Mouse (Mus musculus) 416B (cell line): ENCODE measurements around the gene Olfr620.

Experiments used
- DNase-seq: peaks from one replicate; pipeline ENCODE4 v3.0.0; 2011; ENCODE audit warnings: low read depth

Olfr620 gene

GRCm38 (mm10) chr7:103612434-103612833 is at the start of gene Olfr620:
Olfr620 (minus strand) TSS chr7:103612534.
- no peak for DNase-seq

GRCm38 (mm10) chr7:103644070-103644469 is 31.7 kb upstream of the Olfr620 start:
- DNase-seq: no peak

DNA sequence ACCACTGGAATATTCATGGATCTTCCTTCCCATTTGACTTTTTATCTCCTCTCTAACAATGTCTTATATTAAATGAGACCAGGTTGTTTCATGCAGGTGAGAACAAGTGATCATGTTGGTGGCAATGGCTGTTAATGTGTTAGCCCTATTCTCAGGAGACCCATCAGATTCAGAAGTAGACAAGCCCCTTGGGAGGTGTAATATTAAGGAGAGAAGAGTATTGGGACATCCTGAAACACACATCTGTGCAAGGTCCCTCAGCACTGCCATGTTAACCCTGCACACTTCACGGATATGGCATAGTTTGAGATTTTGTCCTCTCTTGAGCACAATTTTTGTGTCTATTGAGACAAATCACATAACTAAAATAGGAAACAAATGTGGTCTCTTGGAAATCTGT is 30.3 kb upstream of the Olfr620 start, which contains the start of gene Olfr622:
Gene Olfr622, minus strand, starts transcription at position 101 of the 400 bp plus-strand sequence.
- DNase-seq: no peak

DNA sequence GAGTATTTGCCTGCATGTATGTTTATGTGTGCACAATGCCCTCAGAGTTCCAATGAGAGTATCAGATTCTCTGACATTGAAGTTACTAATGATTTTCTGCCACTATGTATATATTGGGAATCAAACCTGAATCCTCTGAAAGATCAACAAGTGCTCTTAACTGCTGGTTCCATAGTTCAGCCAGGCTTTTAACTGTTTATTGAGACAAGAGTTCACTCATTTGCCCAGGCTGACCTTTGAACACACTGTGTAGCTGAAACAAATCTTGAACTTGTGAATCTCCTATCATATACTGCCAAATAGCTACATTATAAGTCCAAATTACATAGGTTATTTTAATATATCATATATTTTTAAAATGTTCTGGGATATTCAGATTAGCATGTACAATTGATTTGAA is 24.5 kb upstream of the Olfr620 start:
- DNase-seq: no peak

GRCm38 (mm10) chr7:103607425-103607824 is 4.9 kb downstream of the Olfr620 start:
- DNase-seq: peak; percentile 85

GRCm38 (mm10) chr7:103600275-103600674 is 12.1 kb downstream of the Olfr620 start, which contains the start of gene Olfr619:
Olfr619 (plus strand) TSS chr7:103600575.
- DNase-seq: no peak

DNA sequence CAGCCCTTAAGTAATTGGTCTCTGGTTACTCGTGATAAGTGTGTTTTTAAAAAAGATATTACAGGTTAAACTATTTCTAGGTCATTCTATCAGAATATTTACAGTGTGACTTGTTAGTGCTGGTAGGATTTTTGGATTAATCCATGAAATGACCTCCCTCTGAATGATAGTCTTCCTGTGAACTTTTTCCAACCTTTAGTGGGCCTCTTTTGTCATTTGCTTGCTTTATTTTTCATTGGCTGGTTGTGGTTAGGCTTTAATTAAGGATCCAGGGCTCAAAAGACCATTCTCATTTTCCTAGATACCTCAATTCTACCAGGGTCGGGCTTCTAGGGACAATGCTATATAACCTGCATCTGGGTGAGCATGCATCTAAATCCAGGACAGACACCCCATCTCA is 22.5 kb downstream of the Olfr620 start, which contains the start of gene Olfr618:
Gene Olfr618, plus strand, starts transcription at position 301 of the 400 bp plus-strand sequence.
- no peak for DNase-seq

DNA sequence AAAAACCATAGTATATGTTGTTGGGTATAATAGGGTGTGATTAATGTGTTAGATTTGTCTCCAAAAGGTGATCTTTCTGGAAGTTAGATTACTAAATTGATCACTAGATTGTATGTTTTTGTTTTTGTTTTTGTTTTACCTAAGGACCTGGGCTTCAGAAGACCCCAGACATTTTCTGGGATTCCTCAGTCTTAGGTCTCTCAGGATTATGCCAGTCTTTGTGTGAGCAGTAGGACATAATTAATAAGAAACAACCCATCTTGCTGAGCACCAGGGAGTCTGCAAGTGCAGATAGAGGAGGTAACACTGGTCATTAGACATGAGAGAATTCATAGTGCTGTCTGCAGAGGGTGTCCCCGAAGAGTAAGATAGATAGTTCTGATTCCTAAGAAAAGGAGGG is 39.6 kb downstream of the Olfr620 start, which contains the start of gene Olfr617:
Gene Olfr617, plus strand, starts transcription at position 301 of the 400 bp plus-strand sequence.
- DNase-seq: no peak

DNA sequence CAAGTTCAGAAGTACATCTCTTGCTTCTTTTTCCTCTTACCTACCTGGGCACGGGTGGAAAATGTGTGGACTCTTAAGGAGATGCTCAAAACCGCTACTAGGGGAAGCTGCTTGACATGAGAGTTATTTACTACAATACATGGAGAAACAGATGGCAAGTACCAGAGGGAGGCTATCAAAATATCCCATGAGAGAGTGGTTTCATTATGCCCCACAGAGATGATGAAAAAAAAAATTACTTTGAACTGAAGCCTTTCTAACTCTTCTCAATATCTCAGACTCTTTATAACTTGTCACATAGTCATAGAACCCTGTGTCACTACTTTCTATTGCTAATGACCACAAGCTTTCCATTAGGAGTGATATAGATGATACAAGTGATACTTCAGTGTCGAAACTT is 43.3 kb downstream of the Olfr620 start, which contains the start of gene Olfr616:
Gene Olfr616, minus strand, starts transcription at position 101 of the 400 bp plus-strand sequence.
- no peak for DNase-seq

DNA sequence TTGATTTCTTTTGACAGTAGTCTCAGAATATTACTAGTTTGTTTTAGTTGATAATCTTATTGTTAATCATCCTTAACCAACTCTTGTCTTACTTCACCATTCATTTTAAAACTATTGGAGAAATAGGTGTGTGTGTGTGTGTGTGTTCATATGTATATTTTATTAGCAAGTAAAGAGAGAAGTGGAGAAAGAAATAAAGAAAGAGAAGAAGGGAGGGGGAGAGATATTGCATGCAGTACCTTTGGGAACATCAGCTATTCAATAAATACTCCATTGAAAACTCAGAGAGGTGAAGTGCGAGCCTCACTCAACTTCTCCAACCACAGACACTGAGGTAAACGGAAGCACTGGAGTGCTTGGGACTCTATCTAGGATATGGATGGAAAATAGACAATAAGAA is 56.6 kb downstream of the Olfr620 start, which contains the start of gene Olfr615:
Gene Olfr615, plus strand, starts transcription at position 301 of the 400 bp plus-strand sequence.
- DNase-seq: no peak
